Mouse (Mus musculus) gastrocnemius, postnatal 10 days (tissue): ENCODE results near the gene Abcb5. TPM values are rescaled to one million over a fixed set of nuclear protein-coding genes. Genes with fewer than 3 reads are reported as not detected.

Experiments
- DNase-seq: peaks from one replicate; pipeline ENCODE4 v3.0.0; 2021; ENCODE audit warnings: mixed read lengths
- total RNA-seq, 2 experiments: library from RNA; stranded (reverse); gene quantifications; 2 replicates each; pipeline ENCODE4 v1.2.3; 2021

The Abcb5 gene
- total RNA-seq, 2 experiments from 2014 or later = not detected

- DNase-seq = no peak
Measured at GRCm38 (mm10) chr12:118847861-118848495, 118.2 kb downstream of the Abcb5 start.

GRCm38 (mm10) chr12:118847381-118847780, 118.8 kb downstream of the Abcb5 start:
- DNase-seq = no peak

GRCm38 (mm10) chr12:118846649-118847321, 119.4 kb downstream of the Abcb5 start:
- DNase-seq = no peak

DNA sequence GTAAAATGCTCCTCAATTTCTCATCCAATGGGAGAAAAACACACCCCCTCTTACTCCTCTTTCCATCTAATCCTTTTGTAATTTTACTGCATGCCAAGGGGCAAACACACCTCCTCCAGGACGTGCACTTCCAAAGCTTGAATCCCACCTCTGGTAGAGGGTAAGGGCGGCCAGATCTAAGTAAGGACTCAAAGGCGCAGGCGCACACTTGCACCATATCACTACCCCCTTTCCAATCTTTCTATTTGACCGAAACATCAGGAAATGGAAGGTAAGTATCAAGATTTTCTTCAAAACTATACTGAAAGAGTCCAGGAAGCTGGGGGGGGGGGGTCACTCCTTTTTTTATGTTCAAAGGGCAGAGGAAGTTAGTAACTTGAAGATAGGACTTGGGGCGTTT, 120.0 kb downstream of the Abcb5 start, which contains the start of gene Sp8:
Gene Sp8, plus strand, starts transcription at position 109 of the 400 bp plus-strand sequence.
- DNase-seq = no peak

GRCm38 (mm10) chr12:118845351-118845750, 120.9 kb downstream of the Abcb5 start:
- no peak for DNase-seq

- no peak for DNase-seq
Measured at GRCm38 (mm10) chr12:118844841-118845240, 121.4 kb downstream of the Abcb5 start.

DNA sequence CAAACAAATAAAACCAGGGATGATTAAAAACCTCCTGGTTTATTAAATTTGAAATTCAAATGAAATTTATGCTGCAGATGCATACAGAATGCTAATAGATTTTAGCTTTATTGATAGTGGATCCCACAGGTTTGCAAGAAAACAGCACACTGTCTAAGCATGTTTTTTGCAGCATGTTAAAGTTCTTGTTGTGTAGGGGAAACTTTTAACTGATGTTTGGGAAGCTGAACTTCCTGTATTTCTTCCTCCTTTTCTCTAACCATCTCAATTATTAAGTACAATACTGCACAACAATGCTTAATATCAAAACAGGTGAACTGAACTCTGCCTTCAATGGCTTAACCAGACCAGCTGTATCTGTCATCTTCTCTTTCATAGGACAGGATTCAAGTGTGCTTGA, 122.1 kb downstream of the Abcb5 start:
- DNase-seq = no peak

GRCm38 (mm10) chr12:118842671-118843411, 123.4 kb downstream of the Abcb5 start:
- DNase-seq = no peak

DNA sequence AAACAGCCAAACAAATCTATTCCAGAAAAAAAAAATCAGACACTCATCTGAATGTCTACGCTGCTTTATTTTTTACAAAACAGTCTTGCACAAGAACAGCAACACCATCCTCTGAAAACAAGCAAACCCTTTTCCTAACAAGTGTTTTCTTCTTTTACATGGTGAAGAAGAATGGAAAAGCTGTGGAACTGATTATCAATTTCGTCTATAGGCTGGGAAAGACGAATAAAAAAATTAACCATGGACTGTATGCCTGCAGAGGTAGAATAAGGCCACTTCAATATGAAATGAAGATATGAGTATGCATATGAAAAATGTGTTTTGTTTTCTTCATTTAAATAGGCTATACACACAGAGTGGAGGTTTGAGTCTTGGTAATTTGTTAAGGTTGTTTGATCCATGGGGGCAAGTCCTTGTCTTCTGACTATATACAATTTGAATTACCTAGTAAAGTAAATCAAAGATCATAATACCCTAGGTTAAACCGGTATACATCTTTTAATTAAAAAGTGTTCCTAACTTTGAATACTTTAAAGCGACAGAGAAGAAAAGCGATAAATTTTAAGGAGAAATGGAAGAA, 124.2 kb downstream of the Abcb5 start:
- no peak for DNase-seq

- no peak for DNase-seq
Measured at GRCm38 (mm10) chr12:118841381-118841922, 124.8 kb downstream of the Abcb5 start.

- no peak for DNase-seq
Measured at GRCm38 (mm10) chr12:118840861-118841260, 125.4 kb downstream of the Abcb5 start.

DNA sequence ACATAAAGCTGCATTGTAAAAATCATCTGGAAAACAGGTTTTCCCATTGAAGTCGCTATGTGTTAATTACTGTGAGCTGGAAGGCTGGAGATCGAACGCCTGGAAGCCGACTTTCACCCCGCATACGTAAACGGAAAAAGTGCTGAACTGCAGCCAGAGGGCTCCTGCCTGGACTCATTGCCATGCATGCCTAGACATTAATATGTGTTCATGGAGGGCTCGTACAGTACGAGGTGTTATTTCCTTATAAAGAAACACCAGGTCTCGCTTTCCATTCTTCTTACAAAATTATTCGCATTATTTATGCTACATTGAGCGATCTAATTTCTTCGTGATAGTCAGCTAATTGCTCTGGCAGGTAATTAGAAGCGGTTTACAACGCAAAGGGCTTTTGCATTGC, 125.9 kb downstream of the Abcb5 start:
- DNase-seq = no peak

GRCm38 (mm10) chr12:118839398-118839797, 126.8 kb downstream of the Abcb5 start:
- DNase-seq = no peak

GRCm38 (mm10) chr12:118838260-118838659, 128.0 kb downstream of the Abcb5 start:
- DNase-seq = no peak

DNA sequence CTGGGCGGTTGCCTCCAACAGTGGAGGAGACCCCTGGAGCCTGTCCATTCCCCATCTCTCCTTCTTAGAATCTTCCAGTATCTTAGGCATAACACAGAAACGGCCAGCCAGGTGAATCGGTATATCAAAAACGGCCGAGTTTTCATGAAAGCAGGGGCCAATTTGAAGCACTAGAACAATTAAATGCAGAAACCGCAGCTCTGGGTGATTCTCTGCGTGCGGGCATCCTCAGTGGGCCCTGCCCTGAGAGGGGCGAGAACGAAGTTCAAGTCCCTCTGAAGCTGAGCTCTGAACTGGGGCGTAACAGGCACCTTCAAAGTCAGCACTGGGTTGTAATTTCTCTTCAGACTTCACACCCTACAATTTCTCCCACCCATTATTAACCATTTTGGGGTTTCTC, 128.9 kb downstream of the Abcb5 start:
- no peak for DNase-seq

DNA sequence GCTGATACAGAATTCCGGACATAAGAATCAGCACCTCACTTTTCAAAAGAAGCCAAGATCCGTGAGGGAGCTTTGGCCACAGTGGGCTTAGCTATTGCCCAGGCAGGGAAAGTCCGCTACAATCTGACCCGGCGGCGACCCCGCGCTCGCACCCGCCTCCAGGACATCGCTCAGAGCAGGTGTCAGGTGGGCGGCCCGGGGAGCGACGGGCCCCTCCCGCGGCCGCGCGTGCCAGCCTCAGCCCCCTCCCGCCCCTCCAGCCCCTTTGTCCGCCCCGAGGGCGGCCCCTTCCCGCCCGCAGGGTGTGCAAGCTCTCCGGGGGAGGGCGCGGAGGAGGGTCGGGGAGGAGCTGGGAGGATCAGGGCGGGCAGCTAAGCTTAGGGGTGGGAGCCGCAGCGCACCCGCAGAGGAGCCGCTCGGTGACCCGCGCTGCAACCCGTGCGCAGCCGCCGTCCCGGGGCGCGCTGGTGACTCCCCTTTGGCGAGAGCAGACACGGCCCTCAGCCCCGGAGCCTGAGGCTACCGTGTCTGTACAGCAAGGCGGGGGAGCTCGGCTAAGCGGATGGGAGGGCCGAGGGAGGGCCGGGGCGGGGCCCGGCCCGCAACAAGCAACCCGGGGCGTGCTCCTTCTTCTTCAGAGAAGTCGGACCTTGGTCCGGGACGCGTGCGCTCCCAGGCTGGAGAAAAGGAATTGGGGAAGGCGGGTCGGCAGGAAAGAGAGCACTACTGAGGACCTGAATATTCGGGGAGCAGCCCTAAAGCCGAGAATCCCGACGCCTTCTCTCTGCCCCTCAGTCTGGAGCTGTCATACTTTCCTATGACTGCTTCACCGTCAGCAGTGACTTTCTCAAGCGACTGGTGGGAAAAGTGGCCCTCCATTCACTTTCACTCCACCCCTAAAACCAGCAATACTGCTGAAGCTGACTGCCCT, 129.5 kb downstream of the Abcb5 start:
- DNase-seq = peak; percentile 19

GRCm38 (mm10) chr12:118829881-118830280, 136.3 kb downstream of the Abcb5 start:
- DNase-seq = no peak
